Mouse (Mus musculus) right cerebral cortex, postnatal 25 days (tissue): ENCODE measurements around the gene Tshr.
"Not testable (repeated sequence)": the region's sequence is repeated elsewhere in the genome, so short reads cannot be mapped to it uniquely, and the experiment has no call there.

Experiments
- DNase-seq: peaks from one replicate; pipeline ENCODE4 v3.0.0; 2022

The Tshr gene

GRCm38 (mm10) chr12:91511766-91512165, 127.4 kb downstream of the Tshr start:
- DNase-seq: no peak

- DNase-seq: no peak
Measured at GRCm38 (mm10) chr12:91513980-91514379, 129.6 kb downstream of the Tshr start.

GRCm38 (mm10) chr12:91517808-91518207, 133.4 kb downstream of the Tshr start:
- DNase-seq: no peak

- no peak for DNase-seq
Measured at GRCm38 (mm10) chr12:91523626-91524025, 139.3 kb downstream of the Tshr start.

- DNase-seq: no peak
Measured at GRCm38 (mm10) chr12:91534514-91534913, 150.2 kb downstream of the Tshr start.

- DNase-seq: no peak
Measured at GRCm38 (mm10) chr12:91540202-91540601, 155.8 kb downstream of the Tshr start.

GRCm38 (mm10) chr12:91549471-91549870, 165.1 kb downstream of the Tshr start:
- DNase-seq: no peak

GRCm38 (mm10) chr12:91551773-91552526, 167.6 kb downstream of the Tshr start:
- DNase-seq: peak; percentile 64

- not testable (repeated sequence) for DNase-seq
Measured at GRCm38 (mm10) chr12:91557358-91558005, 173.1 kb downstream of the Tshr start.

GRCm38 (mm10) chr12:91558152-91558551, 173.8 kb downstream of the Tshr start:
- DNase-seq: not testable (repeated sequence)

GRCm38 (mm10) chr12:91567145-91567544, 182.8 kb downstream of the Tshr start:
- DNase-seq: no peak

- DNase-seq: no peak
Measured at GRCm38 (mm10) chr12:91569255-91569654, 184.9 kb downstream of the Tshr start.

GRCm38 (mm10) chr12:91571708-91572107, 187.3 kb downstream of the Tshr start:
- no peak for DNase-seq

GRCm38 (mm10) chr12:91579665-91580064, 195.3 kb downstream of the Tshr start:
- no peak for DNase-seq

GRCm38 (mm10) chr12:91581204-91582070, 197.1 kb downstream of the Tshr start:
- DNase-seq: no peak

GRCm38 (mm10) chr12:91582362-91583002, 198.1 kb downstream of the Tshr start:
- DNase-seq: no peak

GRCm38 (mm10) chr12:91583409-91583808, 199.0 kb downstream of the Tshr start:
- DNase-seq: no peak

- no peak for DNase-seq
Measured at GRCm38 (mm10) chr12:91585206-91585605, 200.8 kb downstream of the Tshr start.

GRCm38 (mm10) chr12:91585815-91586214, 201.5 kb downstream of the Tshr start:
- DNase-seq: not testable (repeated sequence)

GRCm38 (mm10) chr12:91587077-91587476, 202.7 kb downstream of the Tshr start:
- DNase-seq: no peak

GRCm38 (mm10) chr12:91587491-91588033, 203.2 kb downstream of the Tshr start:
- DNase-seq: no peak

- DNase-seq: peak; percentile 88
Measured at GRCm38 (mm10) chr12:91588176-91588669, 203.9 kb downstream of the Tshr start.
